Mouse (Mus musculus) layer of hippocampus, postnatal 25 days (tissue): ENCODE data around the gene Pfkfb3. TPM values are rescaled to one million over a fixed set of nuclear protein-coding genes. Genes with fewer than 3 reads are reported as not detected.

Experiments used
- DNase-seq, 2 experiments: peaks; one replicate each; pipeline ENCODE4 v3.0.0; 2022; ENCODE audit warnings: mixed read lengths in 2 of 2, low spot score in 1 of 2; ENCODE audit errors: extremely low spot score in 1 of 2
- total RNA-seq, 2 experiments: library from RNA; stranded (reverse); gene quantifications; 2 replicates each; pipeline ENCODE4 v1.2.3; 2021

Gene Pfkfb3
- total RNA-seq, 2 experiments from 2014 or later, result 31.2 to 34.8 TPM

- DNase-seq, result no peak
Observed at GRCm38 (mm10) chr2:11438231-11438954, 115.5 kb downstream of the Pfkfb3 start.

DNA sequence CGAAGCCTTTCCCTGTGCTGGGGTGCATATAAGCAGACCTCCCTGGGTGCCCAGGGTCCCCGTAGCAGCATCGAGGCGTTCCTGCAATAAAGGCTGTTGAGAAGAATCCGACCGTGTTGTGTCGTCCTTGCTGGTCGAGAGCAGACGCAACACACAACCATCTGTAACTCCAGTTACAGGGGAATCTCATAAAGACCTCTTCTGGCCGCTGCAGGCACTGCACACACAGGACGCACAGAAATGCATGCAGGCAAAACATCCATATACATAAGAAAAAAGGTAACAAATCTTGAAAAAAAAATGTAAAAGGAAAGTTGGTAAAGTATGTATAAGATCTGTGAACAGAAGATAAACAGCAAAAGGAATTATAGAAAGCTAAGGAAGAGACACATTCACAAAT is 117.5 kb downstream of the Pfkfb3 start:
- DNase-seq, result no peak

- DNase-seq, result no peak
Observed at GRCm38 (mm10) chr2:11433353-11433752, 120.5 kb downstream of the Pfkfb3 start.

GRCm38 (mm10) chr2:11429538-11429937 is 124.3 kb downstream of the Pfkfb3 start:
- peak in 1 of 2 experiments; percentile 10 for DNase-seq

DNA sequence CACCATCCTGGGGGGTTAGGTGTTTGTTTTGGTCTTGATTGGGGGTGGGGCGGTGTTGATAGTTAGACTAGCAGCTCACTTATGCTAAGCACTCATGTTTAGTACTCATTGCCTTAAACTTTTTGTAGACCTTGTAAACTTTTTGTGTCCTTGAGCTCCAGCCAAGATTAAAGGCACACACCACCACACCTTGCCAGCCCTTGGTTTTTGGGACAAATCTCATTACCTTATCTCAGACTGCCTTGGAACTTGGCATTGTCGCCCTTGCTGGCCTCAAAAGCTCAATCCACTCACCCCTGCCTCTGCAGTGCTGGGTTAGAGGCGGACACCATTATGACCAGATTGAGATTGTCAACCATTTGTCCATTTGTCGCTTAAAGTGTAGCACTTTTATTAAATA is 125.3 kb downstream of the Pfkfb3 start:
- no peak for DNase-seq

DNA sequence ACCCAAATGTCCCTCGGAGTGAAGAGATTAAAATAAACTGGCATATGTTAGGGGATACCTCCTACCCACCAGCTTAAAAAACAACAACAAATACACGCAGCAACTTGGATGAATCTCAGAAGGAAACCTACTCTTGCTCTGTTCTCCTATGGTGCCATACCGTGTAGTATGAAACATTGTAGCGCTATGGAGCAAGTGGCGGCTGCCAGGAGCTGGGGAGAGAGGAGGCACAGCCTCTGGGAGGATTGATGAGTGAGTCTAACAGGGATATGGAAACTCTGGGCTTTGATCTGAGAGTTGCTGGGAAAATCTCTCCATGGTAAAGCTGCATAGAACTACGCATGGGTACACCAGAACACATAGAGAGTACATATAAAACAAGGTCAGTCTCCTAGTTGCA is 126.3 kb downstream of the Pfkfb3 start:
- DNase-seq, result no peak

- no peak for DNase-seq
Observed at GRCm38 (mm10) chr2:11426379-11426778, 127.5 kb downstream of the Pfkfb3 start.

GRCm38 (mm10) chr2:11425421-11426131 is 128.3 kb downstream of the Pfkfb3 start:
- DNase-seq, result no peak

DNA sequence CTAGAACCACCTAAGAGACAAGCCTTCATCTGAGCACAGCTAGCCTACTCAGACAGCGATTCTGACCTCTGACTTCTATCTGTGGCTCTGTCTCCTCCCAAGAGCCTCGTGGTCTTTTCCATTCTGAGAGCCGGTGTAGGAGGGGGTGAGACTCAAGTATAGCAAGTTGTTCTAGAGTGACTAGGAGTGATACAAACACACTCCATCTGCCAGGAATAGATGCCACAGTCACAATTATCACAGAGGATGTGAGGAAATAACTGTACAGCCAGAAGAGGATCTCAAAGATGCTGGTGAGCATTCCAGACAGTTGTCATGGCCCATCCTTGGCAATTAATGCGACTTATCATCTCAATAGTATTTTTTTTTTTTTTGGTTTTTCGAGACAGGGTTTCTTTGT is 129.6 kb downstream of the Pfkfb3 start:
- DNase-seq, result no peak

- DNase-seq, result no peak
Observed at GRCm38 (mm10) chr2:11423421-11423820, 130.5 kb downstream of the Pfkfb3 start.

DNA sequence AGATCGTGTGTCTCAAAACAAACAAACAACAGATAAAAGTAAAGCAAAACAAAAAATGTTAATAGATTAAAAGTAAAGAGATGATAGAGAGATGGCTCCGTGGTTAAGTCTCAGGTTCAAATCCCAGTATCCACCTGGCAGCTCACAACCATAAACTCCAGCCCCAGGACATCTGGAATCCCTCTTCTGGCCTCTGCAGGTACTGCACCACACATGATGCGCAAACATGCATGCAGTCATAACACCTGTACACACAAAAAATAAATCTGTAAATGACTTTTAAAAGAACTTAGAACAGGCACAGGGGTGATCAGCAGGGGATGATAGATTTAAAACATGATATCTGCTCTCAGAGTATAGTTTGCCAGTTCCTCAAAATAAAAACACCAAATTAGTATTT is 131.5 kb downstream of the Pfkfb3 start:
- no peak for DNase-seq

Other genes starting within 250 kb of the Pfkfb3 start
- 10 to 100 TPM; 83.5 to 87.1 TPM for gene Rbm17, start 50.1 kb upstream of the Pfkfb3 start, total RNA-seq
- gene Gm17490, start 72.2 kb upstream of the Pfkfb3 start, total RNA-seq, result not detected
- gene Il2ra, start 88.7 kb upstream of the Pfkfb3 start, total RNA-seq, result under 1 TPM in 1 of 2 experiments, not detected in 1; 0.12 TPM
- 1 to 10 TPM; 3.1 to 6.4 TPM for gene Il15ra, start 151.2 kb upstream of the Pfkfb3 start, total RNA-seq
- 10 to 100 TPM; 79.7 to 81.8 TPM for gene Fbh1, start 223.5 kb upstream of the Pfkfb3 start, total RNA-seq
- 10 to 100 TPM; 42.1 to 58.4 TPM for gene Ankrd16, start 223.8 kb upstream of the Pfkfb3 start, total RNA-seq